Mouse (Mus musculus): Measurements from ENCODE around the gene Prr5l. TPM values are rescaled to one million over a fixed set of nuclear protein-coding genes. Genes with fewer than 3 reads are reported as not detected.

Gene Prr5l
- polyA plus RNA-seq, 1 experiment: 9.2 TPM

DNA sequence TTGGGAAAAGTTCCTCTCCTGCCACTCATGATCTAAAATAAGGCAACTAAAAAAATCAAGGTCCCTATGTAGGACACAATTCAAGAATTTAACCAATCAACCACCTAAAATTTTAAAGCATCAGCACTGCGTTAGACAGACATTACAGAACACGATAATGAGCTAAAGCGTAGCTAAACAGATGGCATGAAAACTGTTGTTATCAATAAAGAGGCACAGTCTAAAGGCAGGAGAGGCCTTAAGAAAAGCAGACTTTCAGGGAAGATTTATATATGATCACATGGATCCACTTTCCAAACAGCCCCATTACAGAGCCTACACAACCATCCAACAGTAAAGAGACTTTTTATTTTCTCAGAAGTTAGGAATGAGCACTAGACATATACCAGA lies 217.1 kb downstream of the Prr5l start:
- 98% methylated on average over 3 of the region's 3 CpGs for WGBS
- H3K4me1 ChIP-seq (replicated peaks; ENCODE audit: control insufficient read depth, insufficient read depth, low read length): no peaks in the 10 kb centered on the region
- DNase-seq: no peak
- H3K27ac ChIP-seq (ENCODE audit: control insufficient read depth, insufficient read depth, low read length): no peak overlapping the region
- no peaks in the 10 kb centered on the region for H3K27me3 ChIP-seq (ENCODE audit: control insufficient read depth, insufficient read depth, low read length)
- no peaks in the 10 kb centered on the region for H3K36me3 ChIP-seq (ENCODE audit: control insufficient read depth, insufficient read depth, low read length)
- H3K4me3 ChIP-seq (ENCODE audit: control insufficient read depth, insufficient read depth, low read length): no peak overlapping the region
- no peak for TF ChIP-seq POLR2A (IDR thresholded peaks at IDR 0.05; ENCODE audit: control insufficient read depth, extremely low read depth, insufficient read depth, low read length, poor library complexity)

DNA sequence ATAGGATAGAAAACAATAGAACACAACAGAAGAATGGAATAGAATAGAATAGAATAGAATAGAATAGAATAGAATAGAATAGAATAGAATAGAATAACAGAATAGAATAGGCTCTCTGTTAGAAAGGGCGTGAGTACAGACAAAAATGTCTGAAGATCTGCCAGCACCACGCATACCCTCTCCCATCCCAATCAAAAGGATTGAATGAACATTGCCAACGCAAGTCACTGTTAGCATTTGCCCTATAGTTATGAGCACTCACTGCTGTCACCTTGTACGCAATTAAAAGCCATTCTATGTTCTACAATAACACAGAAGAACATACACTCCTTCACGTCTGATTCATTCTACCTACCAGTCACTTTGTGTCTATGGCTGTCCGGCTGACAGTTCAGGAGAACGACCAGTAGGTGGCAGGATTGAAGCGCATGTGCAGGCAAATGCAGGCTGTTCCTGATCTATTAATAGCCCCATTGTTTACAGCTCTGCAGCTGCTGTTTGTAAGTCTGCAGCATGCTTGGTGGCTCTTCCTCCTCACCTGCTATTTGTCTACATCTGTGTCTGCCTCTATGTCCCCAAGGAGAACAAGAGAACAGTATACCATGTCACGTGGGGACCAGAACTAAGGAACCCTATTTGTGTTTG lies 217.6 kb downstream of the Prr5l start:
- H3K4me1 ChIP-seq (replicated peaks; ENCODE audit: control insufficient read depth, insufficient read depth, low read length): no peaks in the 10 kb centered on the region
- H3K36me3 ChIP-seq (ENCODE audit: control insufficient read depth, insufficient read depth, low read length): no peaks in the 10 kb centered on the region
- no peak overlapping the region for H3K4me3 ChIP-seq (ENCODE audit: control insufficient read depth, insufficient read depth, low read length)
- H3K27ac ChIP-seq (ENCODE audit: control insufficient read depth, insufficient read depth, low read length): no peak overlapping the region
- H3K27me3 ChIP-seq (ENCODE audit: control insufficient read depth, insufficient read depth, low read length): no peaks in the 10 kb centered on the region
- DNase-seq: peak; percentile 78
- TF ChIP-seq POLR2A (IDR thresholded peaks at IDR 0.05; ENCODE audit: control insufficient read depth, extremely low read depth, insufficient read depth, low read length, poor library complexity): no peak
- 32% methylated on average over 9 of the region's 9 CpGs for WGBS

Other genes starting within 250 kb of the Prr5l start
- gene Rag1, start 233.5 kb downstream of the Prr5l start, polyA plus RNA-seq (2012; rRNA removed): 330 and 350 TPM in 2 replicates
- 2.8 and 3.4 TPM in 2 replicates for gene B230118H07Rik, start 233.5 kb downstream of the Prr5l start, polyA plus RNA-seq (2012; rRNA removed)
- 31.9 and 34.5 TPM in 2 replicates for gene Traf6, start 204.6 kb downstream of the Prr5l start, polyA plus RNA-seq (2012; rRNA removed)
- 50.4 and 53.2 TPM in 2 replicates for gene Commd9, start 3.2 kb upstream of the Prr5l start, polyA plus RNA-seq (2012; rRNA removed)

All from thymus, adult 2 months (tissue).